Mouse (Mus musculus): ENCODE measurements around the gene Nt5m.
A peak's percentile ranks its signal among the peaks of the same experiment; 100 is the strongest.

Nt5m gene

GRCm38 (mm10) chr11:59839459-59840126, 346 bp downstream of the Nt5m start, which contains the start of gene Cops3:
Gene Cops3 (minus strand): TSS chr11:59839838.
- peak; percentile 96 for DNase-seq (ENCODE audit: low read depth, low spot score)

DNA sequence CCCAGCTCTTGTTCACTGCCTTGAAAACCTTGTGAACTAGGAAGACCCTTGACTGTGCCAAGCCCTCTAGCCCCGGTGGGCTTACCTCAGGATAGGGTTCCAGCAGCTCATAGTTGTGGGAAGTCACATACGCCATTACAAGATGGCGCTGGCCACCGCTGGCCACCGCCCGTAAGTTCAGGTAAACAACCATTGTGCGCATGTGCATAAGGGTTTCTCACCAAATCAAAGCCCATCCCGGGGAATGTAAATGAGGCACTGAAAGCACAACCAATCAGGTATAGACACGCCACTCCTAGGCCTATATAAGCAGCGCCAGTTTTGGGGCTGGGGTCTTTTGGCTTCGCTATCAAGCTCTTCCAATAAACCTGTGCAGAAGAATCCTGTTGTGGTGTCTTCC, 7.1 kb downstream of the Nt5m start:
- DNase-seq (ENCODE audit: low read depth, low spot score), result no peak

DNA sequence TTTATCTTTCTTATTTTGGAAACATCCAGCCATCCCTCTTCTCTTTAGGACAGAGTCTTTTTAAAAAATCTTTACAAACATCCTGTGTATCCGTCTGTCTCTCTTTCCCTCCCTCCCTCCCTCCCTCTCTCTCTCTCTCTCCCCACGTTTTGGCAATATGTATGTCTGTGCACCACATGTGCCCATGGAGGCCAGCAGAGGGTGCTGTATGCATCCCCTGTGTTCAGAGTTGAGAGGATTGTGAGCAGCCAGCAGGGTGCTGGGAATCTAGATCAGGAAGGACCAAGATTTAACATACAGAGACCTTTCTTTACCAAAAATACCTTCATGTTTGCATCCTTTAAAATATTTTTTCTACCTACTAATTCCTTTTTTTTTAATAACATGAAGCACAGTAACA, 7.9 kb downstream of the Nt5m start:
- DNase-seq (ENCODE audit: low read depth, low spot score), result peak; percentile 64

- DNase-seq (ENCODE audit: low read depth, low spot score), result peak; percentile 56
These were observed 8.9 kb downstream of the Nt5m start for GRCm38 (mm10) chr11:59847891-59848884.

- DNase-seq (ENCODE audit: low read depth, low spot score), result no peak
These were observed 13.6 kb downstream of the Nt5m start for GRCm38 (mm10) chr11:59852865-59853264.

DNA sequence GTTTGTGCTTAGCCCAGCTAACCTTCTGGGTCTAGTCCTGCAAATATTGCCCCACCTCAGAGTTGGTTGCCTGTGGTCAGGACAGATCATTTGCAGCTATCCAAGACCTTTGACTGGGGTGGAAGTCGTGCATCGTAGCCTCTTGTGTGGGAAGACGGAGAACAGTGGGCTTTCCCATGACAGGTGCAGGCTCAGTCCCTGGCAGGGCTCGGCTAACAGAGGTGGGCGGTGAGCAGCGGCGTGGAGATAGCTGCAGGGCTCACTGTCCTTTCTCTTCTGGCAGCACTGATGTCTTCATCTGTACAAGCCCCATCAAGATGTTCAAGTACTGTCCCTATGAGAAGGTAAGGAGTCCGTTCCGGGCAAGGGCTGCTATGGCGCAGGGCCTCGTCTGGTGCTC, 21.2 kb downstream of the Nt5m start:
- DNase-seq (ENCODE audit: low read depth, low spot score), result no peak

DNA sequence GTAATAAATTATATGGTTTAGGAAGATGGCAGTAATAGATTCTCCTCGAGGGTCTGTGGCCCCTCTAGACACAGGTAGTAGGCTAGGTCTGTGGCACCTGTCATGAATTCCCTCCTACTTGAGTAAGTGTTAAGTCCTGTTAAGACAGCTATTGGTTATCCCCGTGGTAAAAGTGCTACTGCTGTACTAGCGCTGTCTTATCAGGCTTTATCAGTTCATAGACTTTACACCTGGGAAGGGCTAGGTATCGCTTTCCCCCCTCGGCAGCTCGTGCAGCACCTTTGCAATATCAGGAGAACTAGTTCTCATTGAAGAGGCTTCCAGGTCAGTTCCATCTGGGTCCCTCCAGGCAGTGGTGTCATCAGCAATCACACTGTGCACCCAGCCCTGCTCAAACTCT, 25.1 kb downstream of the Nt5m start:
- DNase-seq (ENCODE audit: low read depth, low spot score), result no peak

DNA sequence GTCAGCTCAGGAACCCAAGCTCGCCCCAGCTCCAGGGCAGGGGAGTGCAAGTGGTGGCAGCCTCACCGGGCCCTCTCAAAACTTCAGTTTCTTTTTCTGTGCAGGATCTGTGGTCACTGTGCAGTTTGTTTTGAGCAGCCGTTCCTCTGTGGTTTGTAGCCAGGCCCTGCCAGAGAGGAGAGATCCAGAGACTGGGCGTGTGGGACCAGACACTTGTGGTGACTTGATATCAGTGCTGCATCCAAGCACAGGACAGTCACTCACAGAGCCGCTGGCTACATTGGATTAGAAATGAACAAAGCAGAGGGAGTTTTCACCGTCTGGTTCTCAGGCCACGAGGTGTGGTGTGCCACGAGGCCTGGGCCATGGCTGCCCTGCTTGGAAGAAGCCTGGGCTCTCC, 32.9 kb downstream of the Nt5m start:
- no peak for DNase-seq (ENCODE audit: low read depth, low spot score)

- DNase-seq (ENCODE audit: low read depth, low spot score), result peak; percentile 89
These were observed 40.8 kb downstream of the Nt5m start for GRCm38 (mm10) chr11:59880031-59880430.

DNA sequence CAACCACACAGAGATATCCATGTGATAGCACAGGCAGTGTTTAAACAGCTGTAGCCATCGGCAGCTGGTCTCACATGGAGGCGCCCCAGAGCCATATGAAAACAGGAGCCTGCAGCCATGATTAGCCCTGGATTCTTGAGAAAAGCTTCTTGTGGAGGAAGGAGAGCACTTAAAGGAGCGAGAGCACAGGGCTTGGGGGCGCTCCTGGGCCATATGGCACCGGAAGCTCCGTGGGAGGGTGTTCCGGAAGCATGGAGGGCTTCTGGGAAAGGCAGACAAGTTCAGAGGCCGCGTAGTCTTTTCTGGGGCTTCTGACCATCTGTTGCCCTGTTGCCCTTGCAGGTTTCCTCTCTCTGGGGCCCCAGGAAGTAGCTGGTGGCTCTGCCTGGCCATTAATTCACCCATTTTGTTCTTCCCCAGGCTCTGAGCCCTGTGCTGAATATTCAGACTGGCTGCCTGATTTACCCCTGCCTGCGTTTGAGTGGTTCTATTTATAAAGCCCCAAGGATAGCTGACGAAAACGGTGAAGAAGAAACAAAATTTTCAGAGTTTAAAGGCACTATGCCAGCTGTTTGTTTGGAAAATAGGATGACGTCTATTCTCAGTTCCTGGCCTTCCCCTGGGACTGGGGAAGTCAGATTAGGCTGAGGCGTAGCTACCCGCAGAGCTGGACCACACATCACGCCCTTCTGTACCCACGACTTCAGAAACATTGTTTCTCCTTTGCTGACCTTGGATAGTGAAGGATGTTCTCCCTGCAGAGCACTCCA, 46.2 kb downstream of the Nt5m start:
- peak; percentile 13 for DNase-seq (ENCODE audit: low read depth, low spot score)

DNA sequence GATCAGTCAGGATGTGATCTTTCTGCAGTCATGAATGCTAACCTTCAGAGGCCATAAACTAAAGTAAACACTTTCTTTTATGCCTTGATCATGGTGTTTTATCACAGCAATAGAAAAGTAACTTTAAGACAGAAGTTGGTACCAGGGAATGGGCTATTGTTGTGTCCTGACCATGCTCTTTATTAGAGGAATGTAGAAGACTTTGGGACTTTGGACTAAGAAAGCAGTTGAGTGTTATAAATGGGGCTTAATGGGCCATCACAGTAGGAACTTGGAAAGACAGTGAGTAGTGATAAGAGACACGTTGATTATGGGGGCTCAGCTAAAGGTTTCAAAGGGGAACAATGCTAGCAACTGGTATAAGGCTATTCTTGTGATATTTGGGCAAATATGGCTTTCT, 47.7 kb downstream of the Nt5m start:
- no peak for DNase-seq (ENCODE audit: low read depth, low spot score)

DNA sequence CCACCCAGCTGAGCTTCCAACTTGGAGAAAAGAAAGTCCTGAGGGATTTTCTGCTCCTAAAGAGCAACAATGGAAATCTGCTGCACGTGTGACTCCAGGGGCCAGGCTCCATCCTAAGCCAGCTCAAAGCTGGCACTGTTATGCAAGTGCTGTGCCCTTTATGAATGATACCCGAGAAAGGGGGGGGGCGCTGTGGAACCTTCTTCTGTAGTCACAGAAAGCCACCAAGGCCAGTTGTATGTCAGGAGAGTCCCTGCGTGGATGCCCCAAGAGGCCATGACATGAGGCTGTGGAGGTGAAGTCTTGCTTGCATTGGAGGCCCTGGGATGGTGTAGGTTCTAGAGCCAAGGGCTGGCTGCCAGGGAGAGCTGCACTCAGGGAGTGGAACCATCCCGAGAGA, 48.9 kb downstream of the Nt5m start:
- DNase-seq (ENCODE audit: low read depth, low spot score), result no peak

DNA sequence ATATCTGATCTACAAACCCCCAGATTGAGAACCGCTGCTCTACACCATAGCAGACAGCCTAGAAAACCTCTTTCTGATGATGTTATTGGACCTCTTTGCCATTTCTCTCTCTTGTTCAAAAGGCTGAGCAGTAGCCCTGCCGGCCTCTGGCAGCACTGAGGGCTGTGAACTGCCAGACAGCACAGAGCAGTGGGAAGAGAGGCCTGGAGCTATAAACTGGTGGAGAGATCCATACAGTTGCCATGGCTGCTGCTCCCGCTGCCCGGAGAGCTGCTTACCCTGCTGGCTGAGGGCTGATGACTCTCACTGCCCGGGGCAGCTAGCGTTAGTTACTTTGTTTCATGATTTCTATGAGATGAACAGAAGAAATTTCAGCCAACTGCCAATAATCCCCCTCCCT, 52.6 kb downstream of the Nt5m start:
- DNase-seq (ENCODE audit: low read depth, low spot score), result no peak

DNA sequence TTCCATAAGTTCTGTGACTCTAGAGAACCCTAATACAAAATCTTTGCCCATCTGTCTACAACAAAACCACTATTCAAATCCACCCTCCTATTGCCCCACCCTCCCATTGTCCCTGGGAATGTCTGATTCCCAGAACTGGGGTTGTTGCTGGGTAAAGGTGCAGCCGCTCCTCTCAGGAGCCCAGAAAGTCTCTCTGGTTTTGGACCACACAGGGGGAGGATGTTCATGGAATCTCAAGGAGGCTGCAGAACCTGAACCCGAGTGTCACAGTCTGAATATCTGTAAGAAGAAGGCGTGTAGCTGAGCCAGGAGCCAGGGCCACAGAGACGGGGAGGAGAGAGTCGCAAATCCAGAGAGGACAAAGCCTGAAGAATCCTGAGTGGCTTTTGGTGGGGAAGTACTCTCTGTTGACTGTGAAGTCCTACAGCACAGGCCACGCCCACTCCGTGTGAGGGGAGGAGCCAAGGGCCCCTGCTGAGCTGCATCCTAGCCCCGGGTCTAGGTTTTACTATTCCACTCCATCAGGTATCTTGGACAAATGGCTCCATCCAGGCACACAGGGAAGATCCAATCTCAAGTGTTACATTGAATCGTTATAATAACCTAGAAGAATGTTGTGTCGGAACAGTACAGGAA, 54.0 kb downstream of the Nt5m start:
- no peak for DNase-seq (ENCODE audit: low read depth, low spot score)

- DNase-seq (ENCODE audit: low read depth, low spot score), result no peak
These were observed 55.7 kb downstream of the Nt5m start for GRCm38 (mm10) chr11:59894916-59895315.

DNA sequence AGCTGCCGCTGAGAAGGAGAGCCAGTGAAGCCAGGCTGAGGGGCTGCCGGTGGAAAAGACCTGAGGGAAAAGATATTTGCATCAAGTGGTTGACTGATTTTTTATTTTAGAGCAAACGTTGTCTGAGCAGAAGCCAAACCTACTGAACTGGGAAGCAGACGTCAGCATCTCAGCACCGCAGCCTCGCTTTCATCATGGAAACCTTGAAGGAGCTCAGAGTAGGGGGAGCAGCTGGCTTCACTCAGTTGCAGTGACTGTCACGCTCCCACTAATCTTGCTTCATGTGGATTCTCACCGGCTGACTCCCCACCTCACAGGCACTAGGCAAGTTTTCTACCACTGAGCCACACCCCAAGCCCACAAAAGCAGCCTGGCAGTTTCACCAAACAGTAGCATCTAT, 56.1 kb downstream of the Nt5m start:
- no peak for DNase-seq (ENCODE audit: low read depth, low spot score)

GRCm38 (mm10) chr11:59897981-59898599, 58.8 kb downstream of the Nt5m start:
- no peak for DNase-seq (ENCODE audit: low read depth, low spot score)

GRCm38 (mm10) chr11:59899711-59900685, 60.8 kb downstream of the Nt5m start:
- DNase-seq (ENCODE audit: low read depth, low spot score), result no peak

DNA sequence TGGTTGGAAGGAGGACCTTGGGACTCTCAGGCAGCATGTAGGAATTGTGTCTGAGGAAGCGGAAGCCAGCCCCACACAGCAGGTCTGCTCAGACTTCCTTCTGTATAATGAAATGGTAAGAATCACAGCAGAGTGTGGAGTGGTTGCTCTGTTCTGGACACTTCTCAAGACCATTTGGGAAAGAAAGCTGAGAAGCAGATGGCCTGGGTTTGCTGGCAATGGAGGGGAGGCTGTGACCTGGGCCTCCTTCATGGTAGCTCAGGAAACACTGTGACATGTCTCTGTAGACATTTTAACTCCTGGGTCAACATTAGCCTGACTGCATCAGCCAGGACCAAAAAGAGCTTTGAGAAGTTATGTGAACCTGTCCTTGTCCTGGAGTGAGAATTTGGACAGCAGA, 61.7 kb downstream of the Nt5m start:
- no peak for DNase-seq (ENCODE audit: low read depth, low spot score)
